Comparison of ENCODE assay signal across 14 mouse cellular contexts in the genomic region with DNA sequence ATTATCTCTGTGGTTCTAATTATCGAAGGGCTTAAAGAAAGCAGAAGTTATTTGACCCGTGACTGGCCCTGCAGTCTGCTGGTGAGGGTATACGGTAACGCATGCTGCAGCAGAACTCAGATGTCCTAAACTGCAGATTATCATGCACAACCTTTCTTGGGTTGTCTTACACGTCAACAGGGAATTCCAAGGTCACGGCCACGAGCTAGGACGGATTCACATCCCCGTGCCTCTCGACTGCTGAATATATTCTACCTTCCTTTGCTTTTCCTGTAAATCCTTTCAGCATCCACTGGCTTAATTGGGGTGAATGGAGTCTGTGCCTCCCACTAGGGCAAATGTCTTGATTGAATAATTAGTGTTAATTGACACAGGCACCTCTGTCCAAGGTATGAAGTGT.
DNase-seq lines count a peak whose midpoint lies in the region; ATAC-seq and TF ChIP-seq lines count a peak whose summit lies in the region.
"Had no signal": no experiment of that assay in that cellular context is flagged by ENCODE, and none has a peak within 500 bp of the region (broad histone marks: within the 10 kb centered on the region; RNA-seq: fewer than 3 reads in every experiment).

No protein-coding gene starts in this region.

- H3K4me3 ChIP-seq in layer of hippocampus, adult 2 months: no peak overlapping the region
- no peak overlapping the region for H3K4me3 ChIP-seq in hindbrain, embryonic 14.5 days (replicated peaks; ENCODE audit: low read length)
- H3K4me3 ChIP-seq in neural tube, embryonic 15.5 days (replicated peaks): no peak overlapping the region
- H3K4me3 ChIP-seq in intestine, postnatal 0 days (ENCODE audit: low read depth, low read length): no peak overlapping the region
- H3K4me3 ChIP-seq: limb, embryonic 12.5 days; myocyte had no signal

- no peaks in the 10 kb centered on the region for H3K27me3 ChIP-seq in hindbrain, embryonic 14.5 days (ENCODE audit: control insufficient read depth, insufficient read depth, low read length)
- no peaks in the 10 kb centered on the region for H3K27me3 ChIP-seq in neural tube, embryonic 15.5 days (replicated peaks)
- H3K27me3 ChIP-seq in intestine, postnatal 0 days (replicated peaks; ENCODE audit: control insufficient read depth, insufficient read depth, low read length): no peaks in the 10 kb centered on the region
- H3K27me3 ChIP-seq: limb, embryonic 12.5 days had no signal

- WGBS in hindbrain, embryonic 14.5 days: 25% methylated on average over 10 of the region's 10 CpGs
- 42% methylated on average over 10 of the region's 10 CpGs for WGBS in neural tube, embryonic 15.5 days
- 64% methylated on average over 10 of the region's 10 CpGs for WGBS in intestine, postnatal 0 days

- ATAC-seq in hindbrain, embryonic 14.5 days (ENCODE audit: low FRiP score): no peak
- ATAC-seq in neural tube, embryonic 15.5 days (ENCODE audit: low FRiP score): no peak
- no peak for ATAC-seq in intestine, postnatal 0 days
- ATAC-seq: liver, postnatal 0 days had no signal

- H3K9ac ChIP-seq in hindbrain, embryonic 14.5 days: no peak overlapping the region
- H3K9ac ChIP-seq in neural tube, embryonic 15.5 days (replicated peaks): no peak overlapping the region
- H3K9ac ChIP-seq in intestine, postnatal 0 days (ENCODE audit: low read depth, low read length): no peak overlapping the region
- H3K9ac ChIP-seq: limb, embryonic 12.5 days; liver, postnatal 0 days had no signal

- TF ChIP-seq CTCF in layer of hippocampus, adult 2 months (conservative IDR thresholded peaks at IDR 0.05): no peak
- no peak for TF ChIP-seq CTCF in intestine, postnatal 0 days (IDR thresholded peaks at IDR 0.05; ENCODE audit: low read depth)

- peak; percentile 8 to 28 for DNase-seq in adrenal gland, adult (ENCODE audit: inconsistent age in 2 of 2, low spot score in 1 of 2)
- DNase-seq in adrenal gland, postnatal 25 days: no peak
- no peak for DNase-seq in layer of hippocampus, adult 2 months (ENCODE audit: low spot score in 2 of 2)
- DNase-seq in layer of hippocampus, postnatal 10 days (ENCODE audit: low spot score in 2 of 2): no peak
- no peak for DNase-seq in hindbrain, embryonic 14.5 days (ENCODE audit: low spot score)
- DNase-seq in frontal cortex, postnatal 14 days (ENCODE audit: low spot score in 2 of 2): no peak
- DNase-seq: cerebellum, adult 11 months; kidney, postnatal 14 days; liver, postnatal 0 days had no signal

- no peaks in the 10 kb centered on the region for H3K36me3 ChIP-seq in hindbrain, embryonic 14.5 days (replicated peaks; ENCODE audit: control insufficient read depth, insufficient read depth)
- H3K36me3 ChIP-seq in neural tube, embryonic 15.5 days: no peaks in the 10 kb centered on the region
- H3K36me3 ChIP-seq in intestine, postnatal 0 days (ENCODE audit: control insufficient read depth, insufficient read depth): no peaks in the 10 kb centered on the region
- H3K36me3 ChIP-seq: limb, embryonic 12.5 days had no signal

- peak overlapping the region; percentile 51; the same call in 1 of the 2 replicates for H3K27ac ChIP-seq in layer of hippocampus, adult 2 months
- peak overlapping the region; percentile 84 for H3K27ac ChIP-seq in hindbrain, embryonic 14.5 days
- peak overlapping the region; percentile 74; the same call in 1 of the 2 replicates for H3K27ac ChIP-seq in neural tube, embryonic 15.5 days (replicated peaks)
- no peak overlapping the region for H3K27ac ChIP-seq in intestine, postnatal 0 days (ENCODE audit: low read depth, low read length)
- H3K27ac ChIP-seq: limb, embryonic 12.5 days; macrophage had no signal

- no peak overlapping the region for H3K4me2 ChIP-seq in hindbrain, embryonic 14.5 days (replicated peaks)
- H3K4me2 ChIP-seq in neural tube, embryonic 15.5 days: no peak overlapping the region
- no peak overlapping the region for H3K4me2 ChIP-seq in intestine, postnatal 0 days (replicated peaks; ENCODE audit: low read depth)
- H3K4me2 ChIP-seq: limb, embryonic 12.5 days had no signal

- peaks cover 33% of the 10 kb centered on the region for H3K4me1 ChIP-seq in hindbrain, embryonic 14.5 days (replicated peaks; ENCODE audit: control insufficient read depth, insufficient read depth, low read length)
- peaks cover 49% of the 10 kb centered on the region for H3K4me1 ChIP-seq in neural tube, embryonic 15.5 days
- no peaks in the 10 kb centered on the region for H3K4me1 ChIP-seq in intestine, postnatal 0 days (replicated peaks; ENCODE audit: control insufficient read depth, insufficient read depth, low read length)

- no peaks in the 10 kb centered on the region for H3K9me3 ChIP-seq in hindbrain, embryonic 14.5 days (ENCODE audit: control insufficient read depth, low read length)
- no peaks in the 10 kb centered on the region for H3K9me3 ChIP-seq in neural tube, embryonic 15.5 days (replicated peaks)
- H3K9me3 ChIP-seq in intestine, postnatal 0 days (ENCODE audit: control insufficient read depth): no peaks in the 10 kb centered on the region
- H3K9me3 ChIP-seq: limb, embryonic 12.5 days had no signal

Comparison
In these comparisons a context has a peak if more than half of its experiments do, and no peak if none do; other contexts are left out.
1. DNase-seq: peak in adrenal gland, adult (2 of 2); none in adrenal gland, postnatal 25 days (single experiment), layer of hippocampus, adult 2 months (0 of 2), layer of hippocampus, postnatal 10 days (0 of 2), hindbrain, embryonic 14.5 days (single experiment) and frontal cortex, postnatal 14 days (0 of 2).